Mouse (Mus musculus) thymus, postnatal 10 days (tissue): ENCODE measurements around the gene Sypl.

Experiments
- DNase-seq, 2 experiments: peaks; one replicate each; pipeline ENCODE4 v3.0.0; 2021; ENCODE audit warnings: low spot score in 2 of 2

The Sypl gene

DNA sequence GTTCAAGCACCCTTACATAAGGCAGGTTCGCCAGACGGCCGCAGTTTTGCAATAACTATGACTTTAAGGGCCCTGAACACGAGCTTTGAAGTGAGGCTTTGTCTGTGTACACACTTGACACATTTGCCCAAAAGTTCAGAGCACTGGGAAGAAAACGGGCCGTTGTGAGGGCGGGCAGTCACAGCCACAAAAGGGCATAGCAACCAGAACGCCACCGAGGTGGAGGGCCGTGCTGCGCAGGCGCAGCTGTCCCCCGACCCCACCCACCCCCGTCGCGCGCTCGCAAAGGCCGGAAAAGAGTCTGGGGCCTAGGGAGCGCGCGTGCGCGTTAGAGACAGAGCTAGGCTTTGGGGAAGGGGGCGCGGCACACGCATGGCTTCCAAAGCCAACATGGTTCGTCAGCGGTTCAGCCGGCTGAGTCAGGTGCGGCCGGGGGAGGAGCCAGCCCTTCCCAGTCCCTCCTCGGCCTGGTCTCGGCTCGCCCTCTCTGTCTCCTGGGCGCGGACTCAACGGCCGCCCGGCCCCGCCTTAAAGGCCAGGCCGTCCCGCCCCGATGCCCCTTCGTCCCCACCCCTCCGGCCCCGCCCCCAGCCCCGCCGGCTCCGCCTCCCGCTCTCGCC is at the start of gene Sypl:
Gene Sypl (plus strand): TSS at position 296 of the 620 bp plus-strand sequence.
- peak; percentile 91 to 93 for DNase-seq

DNA sequence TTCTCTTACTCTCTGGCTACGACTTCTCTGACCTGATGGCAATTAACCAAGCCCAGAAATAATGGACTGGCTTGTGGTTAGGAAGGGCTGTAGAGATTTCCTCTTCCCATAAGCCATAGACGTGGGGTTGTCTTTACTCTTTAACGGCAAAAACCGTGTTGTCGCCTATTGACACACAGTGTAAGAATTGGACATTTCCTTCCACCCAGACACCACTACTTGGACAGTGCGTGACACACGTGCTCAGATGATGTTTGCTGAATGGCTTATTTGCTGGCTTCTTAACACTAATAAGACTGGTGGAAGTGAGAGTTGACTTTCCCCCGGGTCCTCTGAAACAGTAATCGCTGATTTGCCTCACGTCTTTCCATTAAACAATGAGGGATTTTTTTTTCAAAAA is 44.0 kb upstream of the Sypl start:
- DNase-seq: no peak

DNA sequence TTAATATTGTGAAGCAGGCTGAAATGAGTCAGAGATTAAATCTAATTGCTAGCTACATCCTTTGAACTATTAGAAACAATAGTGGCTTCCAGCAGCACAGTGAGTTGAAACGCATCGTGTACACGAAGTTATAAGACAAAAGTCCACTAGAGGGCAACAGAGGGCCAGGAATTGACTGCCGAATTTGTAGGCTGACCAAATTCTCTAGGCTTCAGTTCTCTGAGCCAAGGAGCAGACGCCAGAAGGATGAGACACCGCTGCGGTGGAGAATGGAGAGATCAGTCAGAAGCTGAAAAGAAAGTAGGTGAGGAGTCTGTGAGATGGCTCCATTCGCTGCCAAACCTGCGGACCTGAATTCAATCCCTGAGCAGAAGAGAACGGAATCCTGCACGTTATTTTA is 43.6 kb upstream of the Sypl start:
- peak in 1 of 2 experiments; percentile 60 for DNase-seq

DNA sequence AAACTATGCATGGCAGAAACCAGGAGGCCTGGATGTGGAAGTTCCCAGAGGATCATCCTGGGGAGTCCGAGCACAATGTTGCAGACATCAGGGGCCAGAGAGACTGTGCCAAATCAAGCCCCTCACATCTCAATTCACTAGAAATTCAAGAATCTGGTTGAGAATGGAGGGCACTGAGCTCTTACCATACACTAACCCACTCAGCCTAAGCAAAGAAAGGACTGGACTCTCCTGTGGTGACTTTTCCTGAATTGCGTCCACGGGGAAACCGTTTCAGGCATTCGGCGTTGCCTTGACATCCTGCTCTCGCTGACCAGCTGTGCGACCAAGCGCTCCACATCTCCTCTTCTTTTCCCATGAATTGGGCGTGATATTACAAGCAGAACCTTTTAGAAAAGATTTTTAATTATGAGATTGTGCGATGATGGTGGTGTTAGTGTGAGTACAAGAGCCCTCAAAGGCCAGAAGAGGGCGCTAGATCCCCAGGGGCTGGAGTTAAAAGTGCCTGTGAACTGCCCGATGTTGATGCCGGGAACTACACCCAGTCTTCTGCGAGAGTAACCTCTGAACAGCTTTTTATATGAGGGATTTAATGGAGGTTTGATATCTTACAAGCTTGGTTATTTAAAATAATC is 43.0 kb upstream of the Sypl start:
- DNase-seq: peak in 1 of 2 experiments; percentile 49

DNA sequence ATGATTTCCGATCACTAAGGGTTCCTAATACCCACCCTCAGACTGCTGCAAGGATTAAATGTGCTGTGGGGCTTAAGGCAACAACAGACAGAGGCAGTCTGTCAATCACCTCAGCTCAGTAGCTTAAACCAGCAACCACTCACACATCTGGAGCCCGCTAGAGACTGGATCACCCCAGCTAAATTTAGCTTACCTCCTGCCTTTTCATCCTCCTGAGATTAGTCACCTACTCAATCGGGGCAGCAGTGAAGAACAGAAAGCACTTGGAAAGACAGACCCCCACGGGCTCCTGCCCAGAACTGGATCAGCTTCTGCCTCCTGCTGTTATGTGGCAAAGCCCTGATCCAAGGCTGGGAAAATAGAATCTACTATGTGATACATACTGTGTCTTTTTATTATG is 42.1 kb upstream of the Sypl start:
- no peak for DNase-seq

DNA sequence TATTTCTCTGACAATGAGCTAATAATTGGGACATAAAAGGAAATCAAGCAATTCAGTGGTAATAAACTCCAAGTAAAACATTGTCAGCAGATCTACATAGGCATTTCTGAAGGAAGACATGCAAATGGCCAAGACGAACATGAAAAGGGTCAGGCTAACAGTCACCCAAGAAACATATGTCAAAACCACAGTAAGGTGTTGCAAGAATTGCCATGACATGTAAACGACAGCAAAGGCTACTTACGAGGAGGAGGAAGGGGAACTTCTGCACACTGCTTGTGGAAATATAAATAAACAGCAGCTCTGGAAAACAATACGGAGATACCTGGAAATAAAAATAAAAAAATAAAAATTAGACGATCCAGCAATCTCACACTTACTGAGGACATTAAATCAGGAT is 40.9 kb upstream of the Sypl start:
- DNase-seq: no peak

DNA sequence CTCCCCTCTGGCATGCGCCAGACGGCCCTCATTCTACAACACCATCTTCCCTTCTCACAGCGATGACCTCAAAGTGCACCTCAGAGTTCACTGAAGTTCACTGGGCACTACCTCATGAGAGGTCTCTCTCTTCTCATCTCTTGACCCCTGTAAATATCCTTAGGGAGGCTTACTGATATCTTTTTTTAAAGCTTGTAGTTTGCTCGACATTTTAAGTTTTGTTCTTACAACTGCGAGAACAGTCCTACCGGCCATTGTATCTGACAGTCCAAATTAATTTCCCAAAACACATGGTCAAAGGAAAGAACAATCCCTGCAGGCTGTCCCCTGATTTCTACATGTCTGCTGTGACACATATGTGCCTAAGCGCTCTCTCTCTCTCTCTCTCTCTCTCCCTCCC is 35.0 kb upstream of the Sypl start:
- DNase-seq: no peak

DNA sequence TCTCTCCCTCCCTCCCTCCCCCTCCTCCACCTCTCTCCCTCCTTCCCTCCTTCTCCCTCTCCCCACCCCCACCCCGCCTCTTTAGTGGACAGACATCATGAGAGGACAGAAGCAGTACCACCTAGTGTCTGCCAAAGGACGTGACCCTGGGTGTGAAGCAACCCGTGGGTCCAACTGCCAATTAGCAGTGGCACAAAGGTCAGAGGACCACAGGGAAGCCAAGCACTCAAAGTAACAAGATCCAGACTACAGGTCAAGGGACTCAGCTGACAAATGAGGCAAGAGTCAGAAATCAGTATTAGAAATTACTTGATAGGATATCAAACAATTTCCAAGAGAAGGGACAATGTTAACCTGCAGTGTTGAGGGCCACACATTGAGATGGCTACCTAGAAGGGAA is 34.6 kb upstream of the Sypl start:
- no peak for DNase-seq

DNA sequence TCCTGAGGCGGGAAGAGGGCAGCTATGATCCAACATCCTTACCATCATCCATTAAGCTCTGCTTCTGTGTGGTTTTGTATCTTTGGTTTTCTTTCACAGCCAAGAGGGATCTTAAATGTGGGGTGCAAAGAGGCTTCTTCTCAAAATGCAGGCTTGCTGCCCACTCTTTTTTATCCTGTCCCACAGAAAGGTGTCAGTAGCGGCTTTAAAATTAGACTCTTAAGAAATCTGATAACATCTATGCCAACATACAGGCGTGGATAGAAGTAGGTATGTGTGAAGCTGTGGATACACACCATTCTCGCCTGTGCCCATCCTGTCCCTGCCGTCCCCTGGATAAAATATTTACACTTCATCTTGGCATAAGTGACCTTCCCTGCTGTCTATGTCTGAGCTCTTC is 34.2 kb upstream of the Sypl start:
- DNase-seq: no peak

DNA sequence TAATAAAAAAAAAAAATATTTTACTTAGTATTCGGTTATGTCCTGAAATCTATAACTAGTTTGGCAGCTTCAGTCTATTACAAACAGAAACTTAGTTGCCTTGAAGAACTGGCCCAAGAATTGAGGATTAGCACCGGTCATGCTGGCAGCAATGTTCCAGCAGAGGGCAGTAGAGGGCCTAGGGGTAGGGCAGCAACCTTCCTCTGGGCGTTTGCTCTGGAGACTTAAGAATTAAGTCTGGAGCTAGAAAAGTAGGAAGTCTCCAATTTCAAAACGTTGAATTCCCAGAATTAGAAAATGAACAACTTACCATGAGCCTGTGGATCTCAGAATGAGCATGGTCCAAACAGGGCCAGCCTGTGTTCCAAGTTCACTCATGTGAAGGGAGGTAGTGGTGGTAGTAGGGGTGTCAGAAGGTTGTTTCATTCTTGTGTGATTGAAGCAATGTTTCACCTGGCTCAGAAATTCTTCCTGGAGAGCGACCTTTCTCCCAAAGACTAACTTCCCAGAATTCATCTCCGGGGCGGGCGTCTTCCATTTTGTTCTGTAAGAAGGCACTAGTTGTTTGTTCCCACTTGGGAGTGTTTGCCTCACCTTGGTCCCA is 33.4 kb upstream of the Sypl start:
- DNase-seq: peak; percentile 46 to 85

DNA sequence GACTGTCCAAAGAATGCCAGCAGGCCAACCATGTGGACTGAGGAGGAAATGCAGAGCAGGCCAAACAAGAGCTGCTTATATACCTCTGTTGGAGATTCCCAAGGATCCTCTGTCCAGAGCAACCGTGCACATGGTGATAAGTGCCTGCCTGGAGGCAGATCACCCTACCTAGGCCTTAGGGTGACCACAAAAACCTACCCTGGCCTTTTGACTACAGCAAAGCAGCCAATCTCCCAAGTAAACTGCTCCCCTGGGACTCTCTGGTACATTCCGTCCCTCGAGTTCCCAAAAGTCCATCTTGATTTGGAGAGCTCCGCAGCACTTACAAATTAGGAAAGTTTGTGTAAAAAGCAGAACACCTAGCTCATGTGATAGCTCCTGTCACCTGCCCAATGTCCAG is 32.6 kb upstream of the Sypl start:
- no peak for DNase-seq

DNA sequence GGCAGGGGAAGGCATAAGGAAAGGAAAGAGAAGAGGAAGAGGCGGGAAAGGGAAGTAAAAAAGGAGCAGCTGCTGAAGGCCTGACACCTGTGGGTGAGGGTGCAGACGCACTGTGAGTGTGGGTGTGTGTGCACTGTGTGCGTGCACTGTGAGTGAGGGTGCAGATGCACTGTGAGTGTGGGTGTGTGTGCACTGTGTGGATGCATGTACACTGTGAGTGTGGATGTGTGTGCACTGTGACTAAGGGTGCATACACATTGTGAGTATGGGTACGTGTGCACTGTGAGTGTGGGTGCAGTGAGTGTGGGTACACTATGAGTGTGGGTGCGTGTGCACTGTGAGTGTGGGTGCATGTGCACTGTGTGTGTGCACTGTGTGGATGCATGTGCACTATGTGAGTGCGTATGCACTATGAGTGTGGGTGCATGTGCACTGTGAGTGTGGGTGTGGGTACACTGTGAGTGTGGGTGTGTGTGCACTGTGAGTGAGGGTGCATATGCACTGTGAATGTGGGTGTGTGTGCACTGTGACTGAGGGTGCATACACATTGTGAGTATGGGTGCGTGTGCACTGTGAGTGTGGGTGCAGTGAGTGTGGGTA is 32.1 kb upstream of the Sypl start:
- DNase-seq: no peak

DNA sequence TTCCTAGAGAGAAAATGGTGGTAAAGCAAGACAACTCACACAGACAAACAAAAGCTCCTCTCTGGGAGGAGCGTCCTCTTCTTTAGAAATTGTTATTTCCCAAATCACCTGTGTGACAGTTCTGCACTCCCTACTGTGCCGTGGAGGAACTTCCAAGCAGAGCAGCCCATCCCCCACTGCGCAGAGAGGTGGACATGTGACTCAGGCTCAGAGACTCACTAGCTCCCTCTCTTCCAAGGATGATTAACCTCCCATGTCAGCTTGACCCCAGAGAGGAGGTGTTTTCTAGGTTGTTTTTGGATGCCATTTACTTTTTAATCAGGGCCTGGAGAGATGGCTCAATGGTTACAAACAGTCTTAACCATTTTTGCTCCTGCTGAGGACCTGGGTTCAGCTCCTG is 29.4 kb upstream of the Sypl start:
- DNase-seq: no peak

DNA sequence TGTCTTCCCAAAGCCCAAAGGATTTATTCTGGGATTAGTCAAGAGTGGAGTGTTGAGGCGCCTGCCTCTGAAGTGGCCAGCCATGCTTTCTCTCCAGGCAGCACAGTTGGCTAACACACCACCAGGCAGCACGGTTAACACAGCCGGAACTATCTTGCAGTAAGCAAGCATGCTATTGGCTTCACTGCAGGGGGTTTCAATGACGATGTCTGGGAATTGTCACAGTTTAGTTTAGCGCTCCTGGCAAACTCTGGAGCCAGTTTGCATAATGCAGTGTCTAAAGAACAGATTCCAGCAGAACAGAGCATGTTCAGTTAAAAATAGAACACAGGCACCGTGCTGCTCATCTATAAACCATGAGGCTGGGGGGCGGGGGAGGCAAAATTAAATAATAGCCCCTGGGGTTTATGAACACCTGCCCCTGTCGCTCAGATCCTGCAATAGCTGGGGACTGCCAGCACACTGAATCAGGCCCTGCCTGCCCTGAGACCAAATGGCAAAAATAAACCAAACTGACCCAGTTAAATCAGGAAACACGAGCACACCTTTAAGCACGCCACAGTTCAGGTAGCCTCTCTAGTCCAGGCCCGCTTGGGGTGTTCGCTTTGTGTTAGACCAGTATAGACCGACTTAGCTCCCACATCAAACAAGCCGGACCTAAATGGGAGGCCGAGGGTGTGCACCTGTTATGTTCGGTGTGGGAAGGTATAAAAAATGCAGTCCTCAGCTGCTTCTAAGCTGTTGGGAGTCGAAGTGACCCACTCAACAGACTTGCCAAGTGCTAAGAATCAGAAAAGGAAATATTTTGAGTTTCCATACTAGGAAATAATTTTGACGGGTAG is 27.1 kb upstream of the Sypl start:
- no peak for DNase-seq

DNA sequence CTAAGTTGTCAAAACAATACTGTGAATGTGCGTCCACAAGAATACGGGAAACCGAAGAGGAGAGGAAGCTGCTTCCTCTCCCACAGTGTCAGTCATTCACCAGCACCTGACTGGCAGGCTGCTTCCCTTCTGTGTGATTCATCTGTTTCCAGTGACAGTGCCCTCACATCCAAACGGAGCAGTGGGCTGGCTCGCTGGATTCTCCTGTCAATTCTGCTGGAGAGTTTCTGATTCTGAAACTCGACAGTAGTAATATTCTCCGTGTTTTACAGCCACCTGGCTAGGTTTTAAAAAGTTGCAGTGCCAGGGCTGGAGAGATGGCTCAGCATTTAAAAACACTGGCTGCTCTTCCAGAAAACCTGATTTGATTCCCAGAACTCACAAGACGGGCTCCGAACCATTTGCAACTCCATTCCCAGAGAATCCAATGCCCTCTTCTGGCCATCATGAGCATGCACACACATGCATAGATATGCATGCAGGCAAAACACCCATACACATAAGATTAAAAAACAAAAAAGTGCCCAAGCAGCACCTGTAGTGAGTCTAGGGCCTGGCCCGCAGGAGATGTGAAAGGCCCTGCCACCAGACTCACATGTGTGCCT is 26.4 kb upstream of the Sypl start:
- DNase-seq: no peak

DNA sequence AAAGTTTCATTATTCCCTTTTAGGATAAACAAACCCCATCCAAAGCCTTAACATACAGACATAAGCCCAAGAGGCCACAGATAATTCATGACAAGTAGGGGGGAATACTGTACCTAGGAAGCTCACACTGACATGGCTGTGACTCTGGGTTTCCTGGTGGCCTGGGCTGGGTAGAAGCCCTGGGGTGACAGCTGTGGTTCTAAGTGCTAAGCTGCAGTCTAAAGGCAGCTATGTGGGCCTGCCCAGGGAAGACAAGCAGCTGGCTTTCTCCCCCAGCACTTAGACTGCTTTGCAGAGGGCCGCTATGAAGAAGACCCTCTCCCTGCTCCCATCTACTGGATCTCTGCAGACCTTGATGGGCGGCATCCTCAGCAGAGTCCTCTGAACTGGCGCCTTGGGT is 25.5 kb upstream of the Sypl start:
- DNase-seq: no peak

DNA sequence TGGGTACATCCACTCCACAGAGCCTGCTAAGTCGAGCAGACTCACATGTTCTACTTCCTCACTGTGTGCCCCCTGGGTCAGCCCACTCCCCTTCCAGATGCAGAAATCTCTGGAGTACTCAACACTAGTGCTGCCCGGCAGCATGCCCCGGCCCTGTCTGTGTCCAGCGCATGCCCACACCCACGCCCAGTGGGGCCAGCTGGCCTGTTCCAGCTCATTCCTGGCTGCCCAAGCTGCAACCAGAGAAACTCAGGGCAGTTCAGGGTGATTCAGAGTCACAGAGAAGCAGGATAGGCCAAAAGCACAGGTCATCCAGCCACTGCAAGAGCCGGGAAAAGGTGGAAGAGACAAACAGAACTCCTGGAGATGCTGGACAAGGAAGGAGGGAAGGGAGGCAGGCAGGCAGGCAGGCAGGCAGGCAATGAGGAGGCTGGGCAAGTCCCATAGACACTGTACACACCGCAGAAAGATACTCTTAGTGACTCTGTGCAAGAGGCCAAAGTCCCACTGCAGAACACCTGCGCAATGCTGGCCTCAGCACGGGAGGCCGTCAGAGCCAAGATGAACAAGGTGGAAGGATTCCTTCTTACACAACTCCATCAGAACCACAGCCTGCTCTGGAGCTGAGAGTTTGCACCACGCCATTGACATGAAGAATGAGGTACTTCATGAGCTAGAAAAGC is 23.7 kb upstream of the Sypl start:
- DNase-seq: no peak

DNA sequence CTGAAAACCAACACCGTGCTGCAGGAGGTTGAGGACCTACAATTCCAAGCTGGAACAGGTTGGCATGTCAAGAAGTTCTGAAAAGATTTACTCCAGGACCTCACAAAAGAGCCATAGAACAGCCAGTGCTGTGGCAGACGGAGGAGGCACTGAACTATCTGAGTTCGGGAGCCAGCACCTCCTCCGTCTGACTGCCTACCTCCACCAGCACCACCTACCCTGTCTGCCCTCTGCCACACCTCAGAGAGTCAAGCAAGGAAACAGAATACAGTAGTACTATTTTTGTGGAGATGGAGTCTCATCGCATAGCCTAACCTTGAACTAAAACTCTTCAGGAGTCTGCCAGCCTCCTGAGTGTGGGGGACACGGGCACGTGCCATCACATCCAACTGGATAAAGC is 23.1 kb upstream of the Sypl start:
- no peak for DNase-seq

DNA sequence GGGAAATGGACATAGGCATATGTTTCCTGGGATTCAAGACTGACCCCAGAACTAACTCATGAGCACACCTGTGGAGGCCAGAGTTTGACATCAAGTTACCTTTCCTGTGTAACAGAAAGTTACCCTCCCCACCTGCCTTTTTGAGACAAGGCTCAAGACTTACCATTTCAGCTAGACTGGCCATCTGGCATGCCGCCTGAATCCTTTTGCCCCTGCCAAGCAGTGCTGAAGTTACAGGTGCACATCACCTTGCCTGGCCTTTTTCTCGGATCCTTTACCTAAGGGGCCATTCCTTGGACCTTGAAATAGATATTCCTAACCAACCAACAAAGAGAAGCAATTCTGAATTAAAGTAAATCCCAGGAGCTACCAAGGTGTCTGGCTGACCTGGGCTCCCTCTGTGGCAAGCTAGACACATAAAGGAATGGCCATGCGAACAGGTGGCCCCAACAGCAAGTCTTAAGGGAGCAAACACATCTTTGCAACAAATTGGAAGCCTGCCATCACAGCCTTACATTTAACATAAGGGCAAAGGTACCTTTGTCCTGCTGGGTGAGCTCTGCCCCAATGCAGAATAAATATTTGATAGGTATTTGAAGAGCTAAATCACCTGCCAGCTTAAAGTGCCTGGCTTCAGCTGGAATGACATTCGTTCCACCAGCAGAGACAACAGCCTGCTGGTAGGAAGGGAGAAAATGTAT is 17.3 kb upstream of the Sypl start:
- no peak for DNase-seq

DNA sequence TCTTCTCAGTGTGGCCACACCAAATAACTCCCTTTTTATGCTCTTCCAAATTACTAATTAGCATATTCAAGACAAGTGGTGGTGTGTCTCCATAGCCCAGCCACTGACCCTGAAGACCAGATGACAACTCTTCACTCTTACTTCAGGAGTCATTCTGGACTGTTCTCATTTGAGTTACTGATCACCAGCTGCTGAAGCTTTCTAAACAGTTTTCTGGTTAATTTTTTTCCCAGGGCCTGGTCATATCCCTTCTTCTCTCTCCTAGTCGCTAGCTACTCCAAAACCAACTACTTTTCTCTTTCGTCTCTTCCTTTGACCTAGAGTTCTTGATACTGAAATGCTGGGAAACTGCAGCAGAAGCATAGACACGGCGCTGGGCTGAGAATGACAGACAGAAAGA is 12.6 kb upstream of the Sypl start:
- no peak for DNase-seq

DNA sequence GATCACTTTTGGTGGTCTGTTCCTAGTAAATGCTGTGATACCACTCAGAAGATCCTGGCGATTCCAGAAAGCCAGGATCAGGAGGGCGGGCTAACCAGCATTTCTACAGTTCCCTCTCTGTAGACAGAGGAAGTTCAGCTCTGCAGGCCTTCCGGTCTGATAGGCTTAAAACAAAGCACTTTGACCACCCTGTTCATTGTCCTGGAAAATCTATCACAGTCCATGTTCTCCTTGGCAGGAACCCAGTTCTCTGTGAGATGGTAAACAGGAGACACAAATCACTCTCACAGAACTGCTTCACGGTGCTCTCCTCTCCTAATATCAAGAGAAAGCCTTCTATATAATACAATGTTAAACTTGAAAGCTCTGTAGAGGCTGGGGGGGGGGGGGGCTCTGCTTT is 10.3 kb upstream of the Sypl start:
- DNase-seq: no peak
